Mouse (Mus musculus): ENCODE data around the gene Acan. TPM values are rescaled to one million over a fixed set of nuclear protein-coding genes. Genes with fewer than 3 reads are reported as not detected.

The Acan gene
- polyA plus RNA-seq, 2 experiments: 73.3 to 161 TPM

- WGBS: 32% methylated on average over 6 of the region's 6 CpGs
- DNase-seq (ENCODE audit: low spot score) (no peak), ATAC-seq (ENCODE audit: low FRiP score, low read depth) (no peak)
- Histone ChIP-seq H3K4me2 (replicated peaks; ENCODE audit: low read depth, low read length, severe bottlenecking) (no peak overlapping the region), H3K4me3 (replicated peaks; ENCODE audit: low read length) (no peak overlapping the region), H3K4me1 (ENCODE audit: control insufficient read depth, insufficient read depth, low read length) (no peaks in the 10 kb centered on the region; the same call in 1 of the 2 replicates), H3K36me3 (ENCODE audit: control insufficient read depth, insufficient read depth, low read length) (peaks cover 38% of the 10 kb centered on the region), H3K9me3 (ENCODE audit: control insufficient read depth, low read length) (no peaks in the 10 kb centered on the region), H3K27ac (replicated peaks; ENCODE audit: low read depth, low read length) (no peak overlapping the region), H3K27me3 (ENCODE audit: control insufficient read depth, insufficient read depth, low read length) (no peaks in the 10 kb centered on the region), H3K9ac (ENCODE audit: low read depth, low read length, severe bottlenecking) (no peak overlapping the region)
- TF ChIP-seq POLR2A (IDR thresholded peaks at IDR 0.05; ENCODE audit: borderline replicate concordance, extremely low read depth, insufficient read depth, insufficient read length): no peak
Measured at GRCm38 (mm10) chr7:79133391-79133790, 80.1 kb downstream of the Acan start.

- TF ChIP-seq POLR2A (IDR thresholded peaks at IDR 0.05; ENCODE audit: borderline replicate concordance, extremely low read depth, insufficient read depth, insufficient read length): no peak
- Histone ChIP-seq H3K27ac (replicated peaks; ENCODE audit: low read depth, low read length) (no peak overlapping the region), H3K27me3 (ENCODE audit: control insufficient read depth, insufficient read depth, low read length) (no peaks in the 10 kb centered on the region), H3K9ac (ENCODE audit: low read depth, low read length, severe bottlenecking) (no peak overlapping the region), H3K4me1 (ENCODE audit: control insufficient read depth, insufficient read depth, low read length) (no peaks in the 10 kb centered on the region), H3K9me3 (ENCODE audit: control insufficient read depth, low read length) (no peaks in the 10 kb centered on the region), H3K36me3 (ENCODE audit: control insufficient read depth, insufficient read depth, low read length) (peaks cover 60% of the 10 kb centered on the region), H3K4me2 (replicated peaks; ENCODE audit: low read depth, low read length, severe bottlenecking) (no peak overlapping the region), H3K4me3 (replicated peaks; ENCODE audit: low read length) (no peak overlapping the region)
- 66% methylated on average over 6 of the region's 6 CpGs for WGBS
- DNase-seq (ENCODE audit: low spot score): no peak
- ATAC-seq (ENCODE audit: low FRiP score, low read depth): no peak
Measured at GRCm38 (mm10) chr7:79139328-79139824, 86.1 kb downstream of the Acan start.

DNA sequence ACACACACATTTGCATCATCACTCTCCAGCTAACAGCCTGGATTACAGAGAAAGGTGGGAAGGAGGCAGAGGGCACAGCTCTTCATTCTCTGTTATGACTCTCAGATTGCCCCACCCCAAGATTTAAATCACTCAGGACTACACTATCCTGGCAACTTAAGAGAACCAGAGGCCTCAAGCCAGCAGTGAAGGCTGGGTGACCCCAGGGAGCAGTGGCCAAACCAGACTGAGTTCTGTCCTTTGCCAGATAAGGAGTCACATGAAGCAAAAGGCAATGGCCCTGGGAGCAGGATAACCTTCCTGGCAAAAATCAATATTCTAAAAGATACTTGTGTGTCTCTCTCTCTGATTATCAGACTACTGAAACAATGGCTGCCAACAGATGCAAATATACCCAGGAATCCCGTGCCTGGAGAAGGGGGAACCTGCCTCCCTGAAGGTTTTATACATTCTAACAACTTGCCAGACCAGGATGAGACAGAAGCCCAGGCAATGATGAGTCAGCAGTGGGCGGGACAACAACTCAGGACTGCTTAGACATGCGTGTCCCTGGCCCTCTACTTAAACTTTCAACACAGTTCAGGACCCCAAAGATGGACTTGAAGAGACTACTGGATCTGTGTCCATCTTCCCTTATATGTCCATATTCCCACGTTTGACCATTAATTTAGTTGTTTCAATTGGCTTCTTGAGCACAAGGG, 86.8 kb downstream of the Acan start:
- Histone ChIP-seq H3K27ac (replicated peaks; ENCODE audit: low read depth, low read length) (no peak overlapping the region), H3K4me3 (replicated peaks; ENCODE audit: low read length) (no peak overlapping the region), H3K27me3 (ENCODE audit: control insufficient read depth, insufficient read depth, low read length) (no peaks in the 10 kb centered on the region), H3K9me3 (ENCODE audit: control insufficient read depth, low read length) (no peaks in the 10 kb centered on the region), H3K36me3 (ENCODE audit: control insufficient read depth, insufficient read depth, low read length) (peaks cover 61% of the 10 kb centered on the region), H3K9ac (ENCODE audit: low read depth, low read length, severe bottlenecking) (no peak overlapping the region), H3K4me2 (replicated peaks; ENCODE audit: low read depth, low read length, severe bottlenecking) (no peak overlapping the region), H3K4me1 (ENCODE audit: control insufficient read depth, insufficient read depth, low read length) (no peaks in the 10 kb centered on the region)
- ATAC-seq (ENCODE audit: low FRiP score, low read depth) (no peak), DNase-seq (ENCODE audit: low spot score) (no peak)
- no peak for TF ChIP-seq POLR2A (IDR thresholded peaks at IDR 0.05; ENCODE audit: borderline replicate concordance, extremely low read depth, insufficient read depth, insufficient read length)
- 66% methylated on average over 4 of the region's 4 CpGs for WGBS

GRCm38 (mm10) chr7:79140897-79141296, 87.6 kb downstream of the Acan start:
- peaks cover 58% of the 10 kb centered on the region for H3K36me3 ChIP-seq (ENCODE audit: control insufficient read depth, insufficient read depth, low read length)
- ATAC-seq (ENCODE audit: low FRiP score, low read depth): 0 out of 2 replicates have a peak, but pooled peaks have one; percentile 18
- H3K4me1 ChIP-seq (ENCODE audit: control insufficient read depth, insufficient read depth, low read length): no peaks in the 10 kb centered on the region
- H3K9ac ChIP-seq (ENCODE audit: low read depth, low read length, severe bottlenecking): no peak overlapping the region
- no peaks in the 10 kb centered on the region for H3K27me3 ChIP-seq (ENCODE audit: control insufficient read depth, insufficient read depth, low read length)
- 44% methylated on average over 8 of the region's 8 CpGs for WGBS
- no peak overlapping the region for H3K4me3 ChIP-seq (replicated peaks; ENCODE audit: low read length)
- TF ChIP-seq POLR2A (IDR thresholded peaks at IDR 0.05; ENCODE audit: borderline replicate concordance, extremely low read depth, insufficient read depth, insufficient read length): no peak
- no peak overlapping the region for H3K27ac ChIP-seq (replicated peaks; ENCODE audit: low read depth, low read length)
- DNase-seq (ENCODE audit: low spot score): peak; percentile 54
- H3K4me2 ChIP-seq (replicated peaks; ENCODE audit: low read depth, low read length, severe bottlenecking): no peak overlapping the region
- no peaks in the 10 kb centered on the region for H3K9me3 ChIP-seq (ENCODE audit: control insufficient read depth, low read length)

DNA sequence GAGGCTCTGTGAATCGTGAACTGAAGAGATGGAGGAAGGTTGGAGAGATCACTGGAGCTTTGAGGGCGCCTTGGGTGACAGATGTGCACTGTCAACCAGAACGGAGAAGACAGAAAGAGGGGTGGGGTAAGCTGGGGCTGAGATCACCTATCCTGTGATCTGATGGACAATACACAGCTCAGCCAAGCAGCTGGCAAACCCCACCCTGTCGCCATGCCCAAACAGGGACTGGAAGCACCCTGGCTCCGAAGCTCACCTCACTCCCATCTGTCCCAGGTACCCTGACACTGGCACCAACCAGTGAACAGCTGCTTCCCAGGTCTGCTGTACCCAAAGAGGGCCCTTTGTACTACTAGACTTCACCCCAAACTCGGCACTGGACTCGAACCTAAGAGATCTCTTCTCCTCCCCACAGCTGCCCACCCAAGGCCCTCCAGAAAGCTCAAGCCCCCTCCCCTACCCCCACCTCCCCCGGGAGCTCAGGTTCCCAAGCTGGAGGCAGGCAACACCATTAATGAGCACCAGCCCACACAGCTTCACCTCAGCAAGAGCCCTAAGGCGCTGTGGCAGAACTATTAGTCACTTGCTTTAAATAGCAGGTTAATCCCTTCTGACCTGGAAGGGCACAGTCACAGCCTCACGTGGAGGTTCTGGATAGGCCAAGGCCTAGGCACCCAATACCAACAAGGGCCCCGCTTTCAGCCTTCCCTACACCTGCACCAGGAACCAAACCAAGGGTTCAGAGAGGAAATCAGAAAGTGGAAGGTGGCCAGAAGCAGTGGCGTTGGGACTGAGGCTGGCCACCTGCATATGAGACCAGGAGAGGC, 93.9 kb downstream of the Acan start:
- H3K4me3 ChIP-seq (replicated peaks; ENCODE audit: low read length): peak overlapping the region; percentile 70
- DNase-seq (ENCODE audit: low spot score): no peak
- no peak for ATAC-seq (ENCODE audit: low FRiP score, low read depth)

More for the DNA sequence above, 93.9 kb downstream of the Acan start:
- peaks cover 24% of the 10 kb centered on the region for H3K36me3 ChIP-seq (ENCODE audit: control insufficient read depth, insufficient read depth, low read length)
- peak overlapping the region; percentile 70; the same call in 1 of the 2 replicates for H3K9ac ChIP-seq (ENCODE audit: low read depth, low read length, severe bottlenecking)
- peak overlapping the region; percentile 90 for H3K4me2 ChIP-seq (replicated peaks; ENCODE audit: low read depth, low read length, severe bottlenecking)
- WGBS: 37% methylated on average over 12 of the region's 12 CpGs
- peaks cover 16% of the 10 kb centered on the region; the same call in 1 of the 2 replicates for H3K4me1 ChIP-seq (ENCODE audit: control insufficient read depth, insufficient read depth, low read length)
- no peaks in the 10 kb centered on the region for H3K9me3 ChIP-seq (ENCODE audit: control insufficient read depth, low read length)
- no peak overlapping the region for H3K27ac ChIP-seq (replicated peaks; ENCODE audit: low read depth, low read length)
- TF ChIP-seq POLR2A (IDR thresholded peaks at IDR 0.05; ENCODE audit: borderline replicate concordance, extremely low read depth, insufficient read depth, insufficient read length): no peak
- no peaks in the 10 kb centered on the region for H3K27me3 ChIP-seq (ENCODE audit: control insufficient read depth, insufficient read depth, low read length)

All from limb, embryonic 14.5 days (tissue).